Mouse (Mus musculus): Measurements from ENCODE around the gene Csrp2. TPM values are rescaled to one million over a fixed set of nuclear protein-coding genes. Genes with fewer than 3 reads are reported as not detected.
A peak's percentile ranks its signal among the peaks of the same experiment; 100 is the strongest.

Csrp2 gene
- total RNA-seq, 2 experiments from 2014 or later: 160 to 188 TPM

DNA sequence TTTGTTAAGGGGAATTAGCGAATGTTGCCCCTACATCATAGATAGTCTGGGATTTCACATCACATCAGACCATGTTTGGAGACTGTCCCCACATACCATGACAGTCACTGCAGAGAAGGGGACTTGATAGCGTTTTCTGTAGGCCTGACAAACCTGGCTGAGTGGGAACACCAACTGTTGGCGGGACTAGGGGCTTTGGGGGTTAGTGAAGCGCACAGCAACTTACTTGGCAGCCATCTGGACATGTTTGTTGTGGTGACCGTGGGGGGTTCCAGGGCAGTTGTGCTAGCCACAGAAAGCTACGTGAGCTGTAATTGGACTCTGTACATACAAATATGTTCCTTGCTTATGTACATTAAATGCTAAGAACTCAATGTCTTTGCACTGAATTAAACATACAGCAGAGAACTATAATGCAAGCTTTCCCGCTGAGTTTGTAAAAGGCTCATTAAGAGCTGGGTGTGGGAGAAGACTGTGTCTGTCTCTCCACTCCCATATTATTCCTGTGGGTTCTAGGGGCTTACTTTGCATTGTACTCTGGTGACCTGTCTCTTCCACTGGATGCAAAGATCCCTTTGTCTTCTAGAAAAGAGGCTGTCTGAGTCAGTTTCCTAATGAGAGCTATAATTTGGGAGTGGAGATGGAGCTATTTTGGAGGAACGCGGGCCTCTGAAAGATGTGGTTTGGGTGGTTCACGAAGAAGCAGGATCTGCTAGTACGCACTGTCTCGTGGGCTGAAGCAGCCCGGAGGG lies 11.7 kb downstream of the Csrp2 start:
- DNase-seq (ENCODE audit: low spot score in 2 of 2): no peak

DNA sequence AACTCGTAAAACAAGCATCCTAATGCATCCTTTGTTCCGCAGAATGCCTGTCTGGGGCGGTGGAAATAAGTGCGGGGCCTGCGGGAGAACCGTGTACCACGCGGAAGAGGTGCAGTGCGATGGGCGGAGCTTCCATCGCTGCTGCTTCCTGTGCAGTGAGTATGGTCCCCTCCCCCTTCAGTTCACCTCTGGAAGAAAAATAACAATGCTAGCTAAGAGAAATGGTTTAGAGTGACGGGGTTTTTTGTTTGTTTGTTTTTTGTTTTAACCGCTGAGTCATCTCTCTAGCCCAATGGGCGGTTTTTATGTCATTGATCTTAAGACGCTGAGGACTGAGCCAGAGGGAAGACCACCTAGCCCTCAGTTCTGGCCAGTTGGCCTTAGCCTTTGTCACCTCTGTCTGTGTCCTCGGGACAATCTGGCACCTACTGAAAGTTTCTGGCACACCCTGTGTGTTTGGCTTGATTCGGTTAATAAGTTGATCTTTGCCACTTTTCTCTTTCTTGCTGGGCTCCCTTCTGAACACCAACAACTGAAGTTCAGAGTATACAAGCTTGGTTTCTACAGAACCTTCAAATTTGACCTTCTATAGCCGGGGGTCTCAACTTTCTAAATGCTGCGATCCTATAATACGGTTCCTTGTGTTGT lies 12.4 kb downstream of the Csrp2 start:
- no peak for DNase-seq (ENCODE audit: low spot score in 2 of 2)

DNA sequence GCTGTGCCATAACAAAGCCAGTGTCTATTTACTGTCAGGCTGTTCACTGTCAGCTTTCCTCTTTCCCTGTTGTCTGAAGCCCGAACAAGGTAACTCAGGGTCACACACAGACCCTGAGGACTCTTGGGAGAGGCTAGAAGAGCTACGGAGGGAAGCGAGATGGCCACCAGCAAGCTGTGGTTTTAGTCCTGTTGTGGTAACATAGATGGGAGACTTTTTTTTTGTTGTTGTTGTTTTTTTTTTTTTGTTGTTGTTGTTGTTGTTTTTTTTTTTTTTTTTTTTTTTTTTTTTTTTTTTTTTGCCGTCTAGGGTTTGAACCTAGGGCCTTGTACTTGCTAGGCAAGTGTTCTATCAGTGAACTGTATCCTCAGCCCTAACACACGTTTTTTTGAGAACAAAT lies 14.0 kb downstream of the Csrp2 start:
- DNase-seq (ENCODE audit: low spot score in 2 of 2): no peak

- DNase-seq (ENCODE audit: low spot score in 2 of 2): no peak
Measured at GRCm38 (mm10) chr10:110935081-110935480, 15.5 kb downstream of the Csrp2 start.

GRCm38 (mm10) chr10:110935669-110936068 lies 16.1 kb downstream of the Csrp2 start:
- DNase-seq (ENCODE audit: low spot score in 2 of 2): no peak

- DNase-seq (ENCODE audit: low spot score in 2 of 2): no peak
Measured at GRCm38 (mm10) chr10:110938361-110938760, 18.8 kb downstream of the Csrp2 start.

DNA sequence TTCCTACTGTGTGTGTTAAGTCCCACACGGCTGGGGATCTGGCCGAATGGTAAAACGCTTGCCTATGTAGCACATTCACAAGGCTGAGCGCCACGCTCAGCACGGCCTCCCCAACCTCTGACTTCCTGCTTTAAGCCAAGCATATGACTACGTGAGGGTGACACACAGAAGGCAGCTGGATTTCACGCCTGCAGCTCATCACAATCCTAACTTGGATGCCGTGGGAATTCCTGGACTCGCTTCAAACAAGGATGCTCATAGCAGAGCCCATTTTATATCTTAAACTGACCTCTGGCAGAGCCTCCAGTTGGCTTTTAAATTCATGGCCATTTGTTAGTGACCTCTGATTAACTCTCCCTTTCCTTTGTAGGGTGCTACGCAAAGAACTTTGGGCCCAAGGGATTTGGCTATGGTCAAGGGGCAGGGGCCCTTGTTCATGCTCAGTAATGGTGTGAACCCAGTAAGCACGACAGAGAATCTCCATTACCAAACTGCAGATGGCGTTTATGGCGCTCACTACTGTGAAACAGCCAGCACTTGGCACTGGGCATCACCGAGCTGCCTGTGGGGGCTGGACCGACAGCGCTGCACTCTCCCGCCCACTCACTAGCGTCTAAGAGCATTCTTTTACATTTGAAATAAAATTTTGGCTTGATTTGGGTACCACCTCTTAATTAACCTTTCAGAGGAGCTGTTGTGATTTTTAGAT lies 19.4 kb downstream of the Csrp2 start:
- no peak for DNase-seq (ENCODE audit: low spot score in 2 of 2)

GRCm38 (mm10) chr10:110939717-110940116 lies 20.1 kb downstream of the Csrp2 start:
- DNase-seq (ENCODE audit: low spot score in 2 of 2): no peak

- no peak for DNase-seq (ENCODE audit: low spot score in 2 of 2)
Measured at GRCm38 (mm10) chr10:110940740-110941398, 21.3 kb downstream of the Csrp2 start.

- no peak for DNase-seq (ENCODE audit: low spot score in 2 of 2)
Measured at GRCm38 (mm10) chr10:110941968-110942367, 22.4 kb downstream of the Csrp2 start.

DNA sequence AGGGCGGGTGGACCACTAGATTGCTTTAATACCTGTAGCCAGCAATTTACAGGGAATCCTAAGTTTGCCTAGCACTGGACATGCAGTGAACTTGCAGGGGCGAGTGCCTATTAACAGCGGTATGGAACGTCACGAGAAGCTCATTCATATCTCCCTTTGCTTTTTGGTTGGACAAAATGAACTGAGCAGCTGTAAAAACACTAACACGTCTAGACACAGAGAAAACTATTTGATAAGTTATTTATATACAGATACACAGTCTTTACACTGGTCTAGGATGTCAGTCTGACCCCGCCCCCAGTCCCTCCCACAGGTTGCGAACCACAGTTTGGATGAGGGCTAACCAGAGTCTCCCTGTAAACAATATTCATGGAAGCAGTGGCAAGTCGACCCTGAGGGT lies 23.2 kb downstream of the Csrp2 start:
- no peak for DNase-seq (ENCODE audit: low spot score in 2 of 2)

DNA sequence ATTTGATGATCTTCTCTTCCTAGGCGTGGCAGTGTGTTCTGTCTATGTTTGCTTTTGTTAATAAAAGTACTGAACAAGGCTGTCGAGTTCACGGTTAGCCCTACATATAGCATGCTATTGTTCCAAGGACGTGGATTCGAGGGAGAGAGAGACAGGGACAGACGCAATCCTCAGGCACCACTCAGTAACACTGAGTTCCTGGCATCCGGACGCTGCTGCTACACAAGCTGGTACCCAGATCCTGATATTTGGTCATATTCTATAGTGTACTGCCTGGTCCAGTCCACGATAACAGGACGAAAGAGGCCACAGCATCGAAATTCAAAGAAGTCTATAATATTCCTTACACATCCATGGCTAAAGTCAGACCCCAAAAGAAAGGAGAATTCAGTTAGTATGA lies 24.6 kb downstream of the Csrp2 start:
- no peak for DNase-seq (ENCODE audit: low spot score in 2 of 2)

DNA sequence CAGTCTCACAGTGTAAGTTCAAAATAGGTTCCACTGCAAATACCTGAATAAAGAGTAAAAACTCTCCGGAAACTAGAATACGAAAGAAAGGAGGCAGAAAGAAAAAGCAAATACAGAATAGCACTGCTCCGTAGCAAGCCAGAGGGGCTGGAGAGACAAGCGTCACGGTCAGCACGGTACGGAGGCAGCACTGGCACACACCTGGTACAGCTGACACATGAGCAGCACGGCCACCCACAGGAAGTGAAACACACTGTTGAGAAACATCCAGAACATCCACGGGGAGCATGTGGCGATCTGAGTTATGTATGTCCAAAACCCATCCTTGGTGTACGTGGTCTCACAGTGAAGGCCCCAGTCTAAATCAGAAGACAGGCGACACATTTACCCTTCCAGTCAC lies 26.4 kb downstream of the Csrp2 start:
- DNase-seq (ENCODE audit: low spot score in 2 of 2): no peak

GRCm38 (mm10) chr10:110947574-110947973 lies 28.0 kb downstream of the Csrp2 start:
- DNase-seq (ENCODE audit: low spot score in 2 of 2): no peak

GRCm38 (mm10) chr10:110951112-110951511 lies 31.5 kb downstream of the Csrp2 start:
- DNase-seq (ENCODE audit: low spot score in 2 of 2): no peak

DNA sequence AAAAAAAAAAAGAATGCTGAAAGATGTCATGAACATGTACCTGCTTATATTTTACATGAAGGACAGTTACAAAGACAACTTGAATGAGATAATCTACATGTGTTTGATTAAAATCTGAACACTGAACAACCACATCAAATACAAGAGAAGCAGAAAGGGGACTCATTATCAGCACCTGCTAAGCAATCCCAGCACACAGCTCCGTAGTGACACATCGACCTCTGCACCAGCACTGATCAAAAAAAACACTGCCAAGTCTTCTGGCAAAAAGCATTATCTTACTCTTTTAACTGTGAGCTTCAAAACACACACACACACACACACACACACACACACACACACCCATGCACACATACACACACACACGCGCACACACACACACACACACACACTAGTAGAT lies 32.2 kb downstream of the Csrp2 start:
- DNase-seq (ENCODE audit: low spot score in 2 of 2): no peak

- no peak for DNase-seq (ENCODE audit: low spot score in 2 of 2)
Measured at GRCm38 (mm10) chr10:110952271-110952670, 32.7 kb downstream of the Csrp2 start.

DNA sequence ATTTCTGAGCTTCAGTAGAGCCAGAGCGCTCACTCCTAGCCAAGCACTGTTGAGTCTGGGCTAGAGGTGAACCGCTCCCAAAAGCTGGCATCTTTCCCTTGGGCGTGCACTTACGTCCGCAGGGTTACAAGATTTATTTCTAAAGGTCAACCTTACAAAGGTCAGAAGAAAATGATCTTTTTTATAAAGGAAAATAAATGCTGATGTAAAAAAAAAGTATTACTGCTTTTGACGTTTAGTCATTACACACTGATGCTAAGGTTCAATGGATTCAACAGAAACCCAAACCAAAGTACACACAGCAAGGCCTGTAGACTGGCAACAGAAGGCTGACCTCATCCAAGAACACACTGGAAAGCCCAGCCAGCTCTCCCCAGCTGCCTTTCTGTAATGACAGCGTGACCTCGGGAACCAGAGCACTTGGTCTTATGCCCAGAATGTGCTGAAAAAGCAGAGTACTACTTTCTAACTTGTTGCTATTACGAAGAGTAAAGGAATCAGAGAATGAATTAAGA lies 33.4 kb downstream of the Csrp2 start:
- peak in 1 of 2 experiments; percentile 56 for DNase-seq (ENCODE audit: low spot score in 2 of 2)

GRCm38 (mm10) chr10:110958879-110959278 lies 39.3 kb downstream of the Csrp2 start:
- DNase-seq (ENCODE audit: low spot score in 2 of 2): no peak

- DNase-seq (ENCODE audit: low spot score in 2 of 2): no peak
Measured at GRCm38 (mm10) chr10:110959781-110960180, 40.2 kb downstream of the Csrp2 start.

- no peak for DNase-seq (ENCODE audit: low spot score in 2 of 2)
Measured at GRCm38 (mm10) chr10:110960841-110961240, 41.3 kb downstream of the Csrp2 start.

Measured in adrenal gland, postnatal 4 days (tissue).